Mouse (Mus musculus) liver, postnatal 0 days (tissue): ENCODE results near the gene Reep3. TPM values are rescaled to one million over a fixed set of nuclear protein-coding genes. Genes with fewer than 3 reads are reported as not detected.
A peak's percentile ranks its signal among the peaks of the same experiment; 100 is the strongest.

Experiments
- ATAC-seq: fragments of 200-750 bp; cut with Nextera tagmentation; 2 replicates; pipeline ENCODE4 v1.8.0; 2017; ENCODE audit warnings: mild to moderate bottlenecking, moderate library complexity
- DNase-seq: peaks from one replicate; pipeline ENCODE4 v3.0.0-alpha.2; 2016
- H3K27ac ChIP-seq: fragments of 300-500 bp; sonication (generic); 2 replicates; pipeline ENCODE4 v1.5.1; 2014; ENCODE audit warnings: antibody characterized with exemption, moderate library complexity, mild to moderate bottlenecking, low read depth
- H3K27me3 ChIP-seq: fragments of 300-500 bp; sonication (generic); 2 replicates; pipeline ENCODE4 v1.6.1; 2014; ENCODE audit warnings: low read length, control low read depth, mixed read lengths; ENCODE audit not compliant: insufficient read depth
- H3K36me3 ChIP-seq: fragments of 300-500 bp; sonication (generic); replicated peaks from 2 replicates; pipeline ENCODE4 v1.6.1; 2014; ENCODE audit warnings: mild to moderate bottlenecking, control low read depth, low read length, moderate library complexity, mixed read lengths; ENCODE audit not compliant: insufficient read depth
- H3K4me1 ChIP-seq: fragments of 300-500 bp; sonication (generic); 2 replicates; pipeline ENCODE4 v1.6.1; 2014; ENCODE audit warnings: antibody characterized with exemption, mild to moderate bottlenecking, control low read depth; ENCODE audit not compliant: insufficient read depth
- H3K4me2 ChIP-seq: fragments of 300-500 bp; sonication (generic); 2 replicates; pipeline ENCODE4 v1.6.1; 2014; ENCODE audit warnings: low read depth, mild to moderate bottlenecking, low read length, moderate library complexity, mixed read lengths
- H3K4me3 ChIP-seq: fragments of 300-500 bp; sonication (generic); 2 replicates; pipeline ENCODE4 v1.5.1; 2014; ENCODE audit warnings: low read depth, low read length
- H3K9ac ChIP-seq: fragments of 300-500 bp; sonication (generic); replicated peaks from 2 replicates; pipeline ENCODE4 v1.6.1; 2014; ENCODE audit warnings: mild to moderate bottlenecking, moderate library complexity
- H3K9me3 ChIP-seq: fragments of 300-500 bp; sonication (generic); 2 replicates; pipeline ENCODE4 v1.6.1; 2016; ENCODE audit warnings: mild to moderate bottlenecking, control low read depth, low read length, mixed read lengths
- CTCF ChIP-seq: sonication (generic); IDR thresholded peaks from 2 replicates; pipeline ENCODE4 v1.5.1; 2016; ENCODE audit warnings: antibody characterized with exemption, low read depth
- EP300 ChIP-seq: IDR thresholded peaks from 2 replicates; pipeline ENCODE4 v1.6.1; 2016; ENCODE audit warnings: antibody characterized with exemption, low read depth, mild to moderate bottlenecking
- WGBS: fragments of 180-500 bp; shearing (Covaris S2); extraction: QIAGEN DNeasy Blood & Tissue Kit; methylation state at CpG from one replicate; pipeline ENCODE4 v1.1.7; 2014; ENCODE audit not compliant: insufficient replicate concordance; 5-methylcytosine and 5-hydroxymethylcytosine counted together
- polyA plus RNA-seq: library from polyadenylated mRNA; unstranded; fragments of >200 nt; fragmentation: Nextera tagmentation; extraction: Ambion mirVana; gene quantifications from 2 replicates; pipeline ENCODE4 v1.2.1, GENCODE M21; 2015

Reep3 gene
- polyA plus RNA-seq, 1 experiment from 2014 or later: 19.6 TPM

GRCm38 (mm10) chr10:67087447-67088226 is 9.1 kb downstream of the Reep3 start:
- DNase-seq (peak; percentile 36), ATAC-seq (peak; percentile 98)
- Histone ChIP-seq H3K27ac (peak overlapping the region; percentile 86), H3K9ac (no peak overlapping the region), H3K4me1 (peaks cover 7% of the 10 kb centered on the region; the same call in 1 of the 2 replicates), H3K9me3 (peaks cover 1% of the 10 kb centered on the region; the same call in 1 of the 2 replicates), H3K4me3 (no peak overlapping the region), H3K36me3 (no peaks in the 10 kb centered on the region), H3K4me2 (no peak overlapping the region), H3K27me3 (no peaks in the 10 kb centered on the region)
- WGBS: 72% methylated on average over 5 of the region's 5 CpGs
- TF ChIP-seq CTCF: no peak
- TF ChIP-seq EP300: peak; percentile 88

- no peak for TF ChIP-seq EP300
- no peak for TF ChIP-seq CTCF
- H3K4me2 ChIP-seq: no peak overlapping the region
- DNase-seq (no peak), ATAC-seq (no peak)
- peaks cover 7% of the 10 kb centered on the region; the same call in 1 of the 2 replicates for H3K4me1 ChIP-seq
- no peak overlapping the region for H3K9ac ChIP-seq
- no peaks in the 10 kb centered on the region for H3K36me3 ChIP-seq
- no peak overlapping the region for H3K27ac ChIP-seq
- H3K9me3 ChIP-seq: no peaks in the 10 kb centered on the region
- H3K4me3 ChIP-seq: no peak overlapping the region
- no peaks in the 10 kb centered on the region for H3K27me3 ChIP-seq
- 90% methylated on average over 7 of the region's 7 CpGs for WGBS
These were observed 10.8 kb downstream of the Reep3 start for GRCm38 (mm10) chr10:67085916-67086315.

- H3K27ac ChIP-seq: no peak overlapping the region
- H3K36me3 ChIP-seq: no peaks in the 10 kb centered on the region
- WGBS: 81% methylated on average over 10 of the region's 10 CpGs
- H3K27me3 ChIP-seq: no peaks in the 10 kb centered on the region
- H3K4me2 ChIP-seq: no peak overlapping the region
- H3K4me3 ChIP-seq: no peak overlapping the region
- H3K4me1 ChIP-seq: peaks cover 9% of the 10 kb centered on the region; the same call in 1 of the 2 replicates
- ATAC-seq (no peak), DNase-seq (no peak)
- H3K9ac ChIP-seq: no peak overlapping the region
- no peaks in the 10 kb centered on the region for H3K9me3 ChIP-seq
- no peak for TF ChIP-seq EP300
- TF ChIP-seq CTCF: no peak
These were observed 11.6 kb downstream of the Reep3 start for GRCm38 (mm10) chr10:67085124-67085523.

GRCm38 (mm10) chr10:67083446-67084166 is 13.1 kb downstream of the Reep3 start:
- H3K4me3 ChIP-seq: no peak overlapping the region
- no peak overlapping the region for H3K4me2 ChIP-seq
- no peak overlapping the region for H3K27ac ChIP-seq
- no peak for ATAC-seq
- DNase-seq: no peak
- WGBS: 85% methylated on average over 10 of the region's 10 CpGs
- peaks cover 16% of the 10 kb centered on the region for H3K4me1 ChIP-seq
- H3K9me3 ChIP-seq: no peaks in the 10 kb centered on the region
- no peaks in the 10 kb centered on the region for H3K27me3 ChIP-seq
- no peak overlapping the region for H3K9ac ChIP-seq
- no peaks in the 10 kb centered on the region for H3K36me3 ChIP-seq
- TF ChIP-seq CTCF: no peak
- TF ChIP-seq EP300: no peak

GRCm38 (mm10) chr10:67082531-67082930 is 14.2 kb downstream of the Reep3 start:
- H3K4me3 ChIP-seq: no peak overlapping the region
- no peak for TF ChIP-seq CTCF
- no peak for TF ChIP-seq EP300
- no peaks in the 10 kb centered on the region for H3K36me3 ChIP-seq
- H3K27me3 ChIP-seq: no peaks in the 10 kb centered on the region
- ATAC-seq: no peak
- 79% methylated on average over 4 of the region's 4 CpGs for WGBS
- H3K9ac ChIP-seq: no peak overlapping the region
- no peak overlapping the region for H3K4me2 ChIP-seq
- no peak overlapping the region for H3K27ac ChIP-seq
- no peak for DNase-seq
- H3K9me3 ChIP-seq: no peaks in the 10 kb centered on the region
- peaks cover 18% of the 10 kb centered on the region for H3K4me1 ChIP-seq

DNA sequence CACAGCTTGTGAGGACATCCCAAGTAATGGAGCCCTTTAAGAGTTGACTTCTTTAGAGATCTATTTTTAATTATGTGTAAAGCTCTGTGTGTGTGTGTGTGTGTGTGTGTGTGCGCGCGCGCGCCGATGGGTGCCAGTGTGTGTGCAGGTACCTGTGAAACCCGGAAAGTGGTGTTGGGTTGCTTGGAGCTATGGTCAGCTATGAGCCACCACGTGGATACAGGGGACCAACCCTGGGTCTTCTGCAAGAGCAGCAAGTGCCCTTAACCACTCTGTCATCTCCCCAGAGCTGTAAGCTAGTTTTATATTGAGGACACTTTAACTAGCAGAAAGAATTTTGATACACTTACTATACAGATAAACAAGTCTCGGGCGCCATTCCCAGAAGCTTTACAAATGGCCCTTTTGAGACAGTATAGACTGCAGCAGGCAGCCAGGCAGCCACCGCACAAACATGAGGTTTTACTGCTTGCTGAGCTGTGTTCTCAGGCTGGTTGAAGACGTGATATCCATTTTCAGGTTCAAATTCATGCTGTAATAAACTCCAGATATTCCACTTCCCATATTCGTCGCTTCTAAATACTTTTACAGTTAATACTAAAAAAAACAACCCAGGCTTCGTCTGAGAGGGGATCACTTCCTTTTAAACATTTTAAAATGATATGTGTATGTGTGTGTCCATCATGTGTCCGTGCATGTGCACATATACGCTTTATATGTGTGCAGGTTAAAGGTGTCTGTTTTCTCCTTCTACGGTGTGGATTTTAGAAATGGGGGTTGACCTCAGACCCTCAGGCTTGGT is 15.3 kb downstream of the Reep3 start:
- 84% methylated on average over 18 of the region's 18 CpGs for WGBS

More for the DNA sequence above, 15.3 kb downstream of the Reep3 start:
- Histone ChIP-seq H3K4me3 (no peak overlapping the region), H3K9me3 (no peaks in the 10 kb centered on the region), H3K27me3 (no peaks in the 10 kb centered on the region), H3K9ac (no peak overlapping the region), H3K4me1 (peaks cover 11% of the 10 kb centered on the region), H3K27ac (no peak overlapping the region), H3K4me2 (no peak overlapping the region), H3K36me3 (no peaks in the 10 kb centered on the region)
- ATAC-seq (no peak), DNase-seq (no peak)
- TF ChIP-seq EP300: no peak
- no peak for TF ChIP-seq CTCF
